Mouse (Mus musculus) hindbrain, embryonic 16.5 days (tissue): ENCODE data around the gene Sox5. TPM values are rescaled to one million over a fixed set of nuclear protein-coding genes. Genes with fewer than 3 reads are reported as not detected.

Source experiments
- ATAC-seq: fragments of 200-750 bp; cut with Nextera tagmentation; 2 replicates; pipeline ENCODE4 v1.8.0; 2017; ENCODE audit warnings: moderate TSS enrichment, moderate library complexity
- H3K27ac ChIP-seq: fragments of 300-500 bp; sonication (generic); 2 replicates; pipeline ENCODE4 v1.5.1; 2014; ENCODE audit warnings: low read depth, mild to moderate bottlenecking, control low read depth, low read length, moderate library complexity
- H3K27me3 ChIP-seq: fragments of 300-500 bp; sonication (generic); replicated peaks from 2 replicates; pipeline ENCODE4 v1.6.1; 2014; ENCODE audit warnings: low read length; ENCODE audit not compliant: control insufficient read depth, insufficient read depth
- H3K36me3 ChIP-seq: fragments of 300-500 bp; sonication (generic); 2 replicates; pipeline ENCODE4 v1.6.1; 2014; ENCODE audit warnings: mild to moderate bottlenecking, low read length, moderate library complexity, mixed read lengths; ENCODE audit not compliant: control insufficient read depth, insufficient read depth
- H3K4me1 ChIP-seq: fragments of 300-500 bp; sonication (generic); 2 replicates; pipeline ENCODE4 v1.6.1; 2014; ENCODE audit warnings: low read depth, low read length; ENCODE audit not compliant: control insufficient read depth, insufficient read depth
- H3K4me2 ChIP-seq: fragments of 300-500 bp; sonication (generic); 2 replicates; pipeline ENCODE4 v1.6.1; 2014; ENCODE audit warnings: mild to moderate bottlenecking, low read length, control low read depth, moderate library complexity
- H3K4me3 ChIP-seq: fragments of 300-500 bp; sonication (generic); 2 replicates; pipeline ENCODE4 v1.5.1; 2014; ENCODE audit warnings: mild to moderate bottlenecking, low read length, control low read depth, moderate library complexity
- H3K9ac ChIP-seq: fragments of 300-500 bp; sonication (generic); 2 replicates; pipeline ENCODE4 v1.6.1; 2014; ENCODE audit warnings: low read depth, mild to moderate bottlenecking, control low read depth, low read length, moderate library complexity
- H3K9me3 ChIP-seq: fragments of 300-500 bp; sonication (generic); 2 replicates; pipeline ENCODE4 v1.6.1; 2014; ENCODE audit warnings: mild to moderate bottlenecking, low read length, moderate library complexity; ENCODE audit not compliant: control insufficient read depth
- WGBS: fragments of 180-500 bp; shearing (Covaris S2); extraction: QIAGEN DNeasy Blood & Tissue Kit; methylation state at CpG from one replicate; pipeline ENCODE4 v1.1.7; 2014; 5-methylcytosine and 5-hydroxymethylcytosine counted together
- polyA plus RNA-seq: library from polyadenylated mRNA; unstranded; fragments of >200 nt; fragmentation: Nextera tagmentation; extraction: Ambion mirVana; gene quantifications from 2 replicates; pipeline ENCODE4 v1.2.1, GENCODE M21; 2015

Gene Sox5
- polyA plus RNA-seq, 1 experiment from 2014 or later = 40.7 TPM

GRCm38 (mm10) chr6:144777356-144778035, 4.3 kb downstream of the Sox5 start:
- WGBS = 88% methylated on average over 7 of the region's 7 CpGs

GRCm38 (mm10) chr6:144773736-144774135, 8.0 kb downstream of the Sox5 start:
- no peaks in the 10 kb centered on the region for H3K9me3 ChIP-seq
- no peak for ATAC-seq
- H3K36me3 ChIP-seq = no peaks in the 10 kb centered on the region
- 77% methylated on average over 6 of the region's 6 CpGs for WGBS
- no peak overlapping the region for H3K4me3 ChIP-seq
- no peak overlapping the region for H3K4me2 ChIP-seq
- H3K4me1 ChIP-seq = peaks cover 4% of the 10 kb centered on the region; the same call in 1 of the 2 replicates
- no peaks in the 10 kb centered on the region for H3K27me3 ChIP-seq
- H3K9ac ChIP-seq = no peak overlapping the region
- H3K27ac ChIP-seq = no peak overlapping the region

More at GRCm38 (mm10) chr6:144777356-144778035, 4.3 kb downstream of the Sox5 start:
- no peak overlapping the region for H3K9ac ChIP-seq
- no peaks in the 10 kb centered on the region for H3K36me3 ChIP-seq
- H3K9me3 ChIP-seq = no peaks in the 10 kb centered on the region
- H3K4me2 ChIP-seq = no peak overlapping the region
- H3K27ac ChIP-seq = no peak overlapping the region
- peaks cover 3% of the 10 kb centered on the region; the same call in 1 of the 2 replicates for H3K4me1 ChIP-seq
- ATAC-seq = no peak
- H3K27me3 ChIP-seq = no peaks in the 10 kb centered on the region
- no peak overlapping the region for H3K4me3 ChIP-seq

- 86% methylated on average over 2 of the region's 2 CpGs for WGBS
- Histone ChIP-seq H3K4me3 (no peak overlapping the region), H3K9me3 (no peaks in the 10 kb centered on the region), H3K27ac (no peak overlapping the region), H3K4me2 (no peak overlapping the region), H3K36me3 (no peaks in the 10 kb centered on the region), H3K9ac (no peak overlapping the region), H3K4me1 (peaks cover 4% of the 10 kb centered on the region; the same call in 1 of the 2 replicates), H3K27me3 (no peaks in the 10 kb centered on the region)
- no peak for ATAC-seq
Observed at GRCm38 (mm10) chr6:144772985-144773384, 8.8 kb downstream of the Sox5 start.

- Histone ChIP-seq H3K9me3 (no peaks in the 10 kb centered on the region), H3K9ac (no peak overlapping the region), H3K36me3 (no peaks in the 10 kb centered on the region), H3K27me3 (no peaks in the 10 kb centered on the region), H3K27ac (no peak overlapping the region), H3K4me1 (peaks cover 4% of the 10 kb centered on the region; the same call in 1 of the 2 replicates), H3K4me2 (no peak overlapping the region), H3K4me3 (no peak overlapping the region)
- 60% methylated on average over 15 of the region's 15 CpGs for WGBS
- ATAC-seq = no peak
Observed at GRCm38 (mm10) chr6:144772175-144772918, 9.4 kb downstream of the Sox5 start.

GRCm38 (mm10) chr6:144769060-144769459, 12.7 kb downstream of the Sox5 start:
- WGBS = 35% methylated on average over 2 of the region's 2 CpGs

GRCm38 (mm10) chr6:144761902-144762301, 19.9 kb downstream of the Sox5 start:
- no peak overlapping the region for H3K4me3 ChIP-seq
- H3K27me3 ChIP-seq = no peaks in the 10 kb centered on the region
- H3K36me3 ChIP-seq = no peaks in the 10 kb centered on the region
- WGBS = 81% methylated on average over 12 of the region's 12 CpGs
- no peak for ATAC-seq
- H3K9me3 ChIP-seq = no peaks in the 10 kb centered on the region
- H3K4me2 ChIP-seq = no peak overlapping the region
- H3K4me1 ChIP-seq = no peaks in the 10 kb centered on the region
- no peak overlapping the region for H3K27ac ChIP-seq
- H3K9ac ChIP-seq = no peak overlapping the region

More at GRCm38 (mm10) chr6:144769060-144769459, 12.7 kb downstream of the Sox5 start:
- no peak for ATAC-seq
- Histone ChIP-seq H3K9ac (no peak overlapping the region), H3K36me3 (no peaks in the 10 kb centered on the region), H3K27me3 (no peaks in the 10 kb centered on the region), H3K4me3 (no peak overlapping the region), H3K9me3 (no peaks in the 10 kb centered on the region), H3K4me2 (no peak overlapping the region), H3K27ac (no peak overlapping the region), H3K4me1 (peaks cover 4% of the 10 kb centered on the region; the same call in 1 of the 2 replicates)

DNA sequence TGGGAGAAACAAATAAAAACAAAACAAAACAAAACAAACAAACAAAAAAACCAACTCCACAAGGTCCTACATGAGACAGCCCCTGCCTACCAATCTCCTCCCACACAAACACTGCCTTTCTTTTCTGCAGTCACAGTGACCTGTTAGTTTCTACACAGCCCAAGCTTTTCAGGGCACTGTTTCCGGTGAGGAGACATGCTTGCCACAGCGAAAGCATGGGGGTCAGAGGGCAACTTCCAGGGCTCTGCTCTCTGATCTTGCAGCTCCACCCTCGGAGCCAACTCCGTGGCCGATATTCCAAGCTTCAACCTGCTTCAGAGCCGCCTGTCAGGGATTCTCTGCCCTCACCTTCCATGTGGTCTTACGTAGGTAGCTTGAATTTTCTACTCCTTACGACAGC, 22.6 kb downstream of the Sox5 start:
- Histone ChIP-seq H3K36me3 (no peaks in the 10 kb centered on the region), H3K4me3 (no peak overlapping the region), H3K27ac (no peak overlapping the region), H3K4me2 (no peak overlapping the region), H3K4me1 (no peaks in the 10 kb centered on the region), H3K9me3 (no peaks in the 10 kb centered on the region), H3K9ac (no peak overlapping the region), H3K27me3 (no peaks in the 10 kb centered on the region)
- 50% methylated on average over 8 of the region's 8 CpGs for WGBS
- no peak for ATAC-seq

DNA sequence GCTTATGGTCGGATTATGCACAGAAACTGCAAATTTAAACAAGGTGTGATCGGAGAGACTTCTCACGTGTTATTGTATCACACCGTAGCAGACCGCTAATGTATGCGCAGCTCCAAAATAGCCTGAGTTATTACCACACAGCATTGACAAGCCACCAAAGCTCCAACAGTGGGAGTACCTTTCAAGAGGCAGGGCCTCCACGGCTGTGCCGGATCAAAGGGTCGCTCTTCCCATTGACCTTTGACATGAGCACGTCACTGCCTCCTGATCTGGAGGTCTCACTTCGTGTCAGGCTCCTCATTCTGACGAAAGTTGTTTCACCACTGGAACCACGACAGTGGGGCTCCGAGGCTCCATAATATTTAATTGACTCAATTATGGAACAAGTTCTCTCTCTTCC, 24.4 kb downstream of the Sox5 start:
- no peak overlapping the region for H3K4me2 ChIP-seq
- H3K27ac ChIP-seq = no peak overlapping the region
- no peaks in the 10 kb centered on the region for H3K27me3 ChIP-seq
- no peak for ATAC-seq
- no peak overlapping the region for H3K9ac ChIP-seq
- H3K4me1 ChIP-seq = no peaks in the 10 kb centered on the region
- H3K36me3 ChIP-seq = no peaks in the 10 kb centered on the region
- H3K9me3 ChIP-seq = no peaks in the 10 kb centered on the region
- no peak overlapping the region for H3K4me3 ChIP-seq
- 42% methylated on average over 14 of the region's 14 CpGs for WGBS

GRCm38 (mm10) chr6:144756444-144756843, 25.3 kb downstream of the Sox5 start:
- Histone ChIP-seq H3K27me3 (no peaks in the 10 kb centered on the region), H3K4me2 (no peak overlapping the region), H3K36me3 (no peaks in the 10 kb centered on the region), H3K27ac (no peak overlapping the region), H3K9ac (no peak overlapping the region), H3K9me3 (no peaks in the 10 kb centered on the region; the same call in 1 of the 2 replicates), H3K4me1 (no peaks in the 10 kb centered on the region), H3K4me3 (no peak overlapping the region)
- ATAC-seq = no peak
- WGBS = 95% methylated on average over 14 of the region's 14 CpGs
